Mouse (Mus musculus) limb, embryonic 13.5 days (tissue): ENCODE results near the gene Samhd1. TPM values are rescaled to one million over a fixed set of nuclear protein-coding genes. Genes with fewer than 3 reads are reported as not detected.
A peak's percentile ranks its signal among the peaks of the same experiment; 100 is the strongest.

Experiments
- ATAC-seq: fragments of 200-750 bp; cut with Nextera tagmentation; 2 replicates; pipeline ENCODE4 v1.8.0; 2017; ENCODE audit warnings: low read depth, moderate number of reproducible peaks, moderate TSS enrichment; ENCODE audit not compliant: low FRiP score
- H3K27ac ChIP-seq: fragments of 300-500 bp; sonication (generic); 2 replicates; pipeline ENCODE4 v1.5.1; 2015; ENCODE audit warnings: inconsistent platforms, mild to moderate bottlenecking, moderate library complexity
- H3K27me3 ChIP-seq: fragments of 300-500 bp; sonication (generic); 2 replicates; pipeline ENCODE4 v1.6.1; 2015; ENCODE audit warnings: mild to moderate bottlenecking, inconsistent platforms
- H3K36me3 ChIP-seq: fragments of 300-500 bp; sonication (generic); 2 replicates; pipeline ENCODE4 v1.6.1; 2015; ENCODE audit warnings: inconsistent platforms, mild to moderate bottlenecking, moderate library complexity
- H3K4me1 ChIP-seq: fragments of 300-500 bp; sonication (generic); 2 replicates; pipeline ENCODE4 v1.6.1; 2015; ENCODE audit warnings: inconsistent platforms
- H3K4me2 ChIP-seq: fragments of 300-500 bp; sonication (generic); replicated peaks from 2 replicates; pipeline ENCODE4 v1.6.1; 2015; ENCODE audit warnings: inconsistent platforms, mild to moderate bottlenecking, moderate library complexity
- H3K4me3 ChIP-seq: fragments of 300-500 bp; sonication (generic); 2 replicates; pipeline ENCODE4 v1.5.1; 2015; ENCODE audit warnings: moderate library complexity, mild to moderate bottlenecking, inconsistent platforms
- H3K9ac ChIP-seq: fragments of 300-500 bp; sonication (generic); 2 replicates; pipeline ENCODE4 v1.6.1; 2015; ENCODE audit warnings: mild to moderate bottlenecking, inconsistent platforms
- H3K9me3 ChIP-seq: fragments of 300-500 bp; sonication (generic); 2 replicates; pipeline ENCODE4 v1.6.1; 2016; ENCODE audit warnings: inconsistent platforms
- WGBS: fragments of 180-500 bp; shearing (Covaris S2); methylation state at CpG from one replicate; pipeline ENCODE4 v1.1.7; 2015; 5-methylcytosine and 5-hydroxymethylcytosine counted together
- polyA plus RNA-seq: library from polyadenylated mRNA; unstranded; fragments of >200 nt; fragmentation: Nextera tagmentation; extraction: Ambion mirVana; gene quantifications from 2 replicates; pipeline ENCODE4 v1.2.1, GENCODE M21; 2015

The Samhd1 gene
- polyA plus RNA-seq, 1 experiment from 2014 or later = 26.6 TPM

- no peak within 1 kb of the TSS for H3K27ac ChIP-seq
- no peak within 1 kb of the TSS for H3K9ac ChIP-seq
- H3K27me3 ChIP-seq = no peaks in the 10 kb centered on the region
- H3K9me3 ChIP-seq = no peaks in the 10 kb centered on the region
- H3K36me3 ChIP-seq = no peaks in the 10 kb centered on the region
- H3K4me2 ChIP-seq = no peak within 1 kb of the TSS
- H3K4me1 ChIP-seq = peaks cover 4% of the 10 kb centered on the region; the same call in 1 of the 2 replicates
- WGBS = 76% methylated on average over 8 of the region's 8 CpGs
- ATAC-seq = no peak
- no peak within 1 kb of the TSS for H3K4me3 ChIP-seq
Measured at GRCm38 (mm10) chr2:157086796-157087195, 48.3 kb downstream of the Samhd1 start, which contains the start of gene Tldc2. Tldc2 (plus strand) TSS chr2:157087055.

- ATAC-seq = no peak
- H3K4me2 ChIP-seq = no peak overlapping the region
- H3K9ac ChIP-seq = no peak overlapping the region
- H3K9me3 ChIP-seq = no peaks in the 10 kb centered on the region
- H3K27me3 ChIP-seq = no peaks in the 10 kb centered on the region
- peaks cover 4% of the 10 kb centered on the region for H3K4me1 ChIP-seq
- 88% methylated on average over 7 of the region's 7 CpGs for WGBS
- H3K4me3 ChIP-seq = no peak overlapping the region
- H3K36me3 ChIP-seq = no peaks in the 10 kb centered on the region
- no peak overlapping the region for H3K27ac ChIP-seq
Measured at GRCm38 (mm10) chr2:157084831-157085585, 50.1 kb downstream of the Samhd1 start.

GRCm38 (mm10) chr2:157081960-157082359, 53.1 kb downstream of the Samhd1 start:
- no peak overlapping the region for H3K9ac ChIP-seq
- H3K27ac ChIP-seq = no peak overlapping the region
- no peaks in the 10 kb centered on the region for H3K27me3 ChIP-seq
- no peaks in the 10 kb centered on the region for H3K36me3 ChIP-seq
- WGBS = 32% methylated on average over 7 of the region's 7 CpGs
- no peak overlapping the region for H3K4me3 ChIP-seq
- H3K4me1 ChIP-seq = peaks cover 17% of the 10 kb centered on the region
- H3K9me3 ChIP-seq = no peaks in the 10 kb centered on the region
- ATAC-seq = no peak
- H3K4me2 ChIP-seq = no peak overlapping the region

- no peak for ATAC-seq
- no peak overlapping the region for H3K4me2 ChIP-seq
- peaks cover 4% of the 10 kb centered on the region for H3K36me3 ChIP-seq
- H3K27me3 ChIP-seq = no peaks in the 10 kb centered on the region
- no peak overlapping the region for H3K27ac ChIP-seq
- 90% methylated on average over 8 of the region's 8 CpGs for WGBS
- H3K4me1 ChIP-seq = peaks cover 23% of the 10 kb centered on the region
- H3K4me3 ChIP-seq = no peak overlapping the region
- H3K9me3 ChIP-seq = no peaks in the 10 kb centered on the region
- H3K9ac ChIP-seq = no peak overlapping the region
Measured at GRCm38 (mm10) chr2:157081331-157081730, 53.7 kb downstream of the Samhd1 start.

GRCm38 (mm10) chr2:157079701-157080180, 55.3 kb downstream of the Samhd1 start:
- H3K4me2 ChIP-seq = peak overlapping the region; percentile 98
- H3K4me1 ChIP-seq = peaks cover 39% of the 10 kb centered on the region
- H3K4me3 ChIP-seq = peak overlapping the region; percentile 97
- WGBS = 11% methylated on average over 16 of the region's 16 CpGs
- no peak for ATAC-seq
- no peaks in the 10 kb centered on the region for H3K27me3 ChIP-seq
- no peaks in the 10 kb centered on the region for H3K9me3 ChIP-seq
- peaks cover 7% of the 10 kb centered on the region for H3K36me3 ChIP-seq
- H3K9ac ChIP-seq = peak overlapping the region; percentile 99
- peak overlapping the region; percentile 99 for H3K27ac ChIP-seq

GRCm38 (mm10) chr2:157078793-157079700, 56.0 kb downstream of the Samhd1 start, which contains the start of gene Soga1:
Soga1 (minus strand) TSS chr2:157079254.
- no peaks in the 10 kb centered on the region for H3K9me3 ChIP-seq
- peaks cover 46% of the 10 kb centered on the region for H3K4me1 ChIP-seq
- H3K36me3 ChIP-seq = peaks cover 11% of the 10 kb centered on the region
- H3K4me2 ChIP-seq = peak within 1 kb of the TSS; percentile 98
- peak within 1 kb of the TSS; percentile 99 for H3K27ac ChIP-seq
- WGBS = under 1% methylated on average over 104 of the region's 136 CpGs
- no peaks in the 10 kb centered on the region for H3K27me3 ChIP-seq
- peak; percentile 88 for ATAC-seq
- peak within 1 kb of the TSS; percentile 97 for H3K4me3 ChIP-seq
- peak within 1 kb of the TSS; percentile 99 for H3K9ac ChIP-seq

GRCm38 (mm10) chr2:157078059-157078792, 56.8 kb downstream of the Samhd1 start:
- ATAC-seq = no peak
- H3K36me3 ChIP-seq = peaks cover 18% of the 10 kb centered on the region
- no peaks in the 10 kb centered on the region for H3K9me3 ChIP-seq
- H3K27ac ChIP-seq = peak overlapping the region; percentile 99
- H3K4me3 ChIP-seq = peak overlapping the region; percentile 97
- H3K27me3 ChIP-seq = no peaks in the 10 kb centered on the region
- under 1% methylated on average over 76 of the region's 79 CpGs for WGBS
- H3K4me2 ChIP-seq = peak overlapping the region; percentile 98
- H3K4me1 ChIP-seq = peaks cover 54% of the 10 kb centered on the region
- peak overlapping the region; percentile 99 for H3K9ac ChIP-seq

GRCm38 (mm10) chr2:157077641-157078058, 57.4 kb downstream of the Samhd1 start:
- ATAC-seq = no peak
- H3K4me2 ChIP-seq = peak overlapping the region; percentile 98
- H3K9ac ChIP-seq = peak overlapping the region; percentile 99
- no peaks in the 10 kb centered on the region for H3K27me3 ChIP-seq
- WGBS = 1% methylated on average over 15 of the region's 15 CpGs
- H3K4me3 ChIP-seq = peak overlapping the region; percentile 97
- no peaks in the 10 kb centered on the region for H3K9me3 ChIP-seq
- H3K4me1 ChIP-seq = peaks cover 60% of the 10 kb centered on the region
- H3K27ac ChIP-seq = peak overlapping the region; percentile 99
- H3K36me3 ChIP-seq = peaks cover 22% of the 10 kb centered on the region

- Histone ChIP-seq H3K4me1 (peaks cover 65% of the 10 kb centered on the region), H3K9me3 (no peaks in the 10 kb centered on the region), H3K27ac (no peak overlapping the region), H3K27me3 (no peaks in the 10 kb centered on the region), H3K36me3 (peaks cover 22% of the 10 kb centered on the region), H3K9ac (peak overlapping the region; percentile 99), H3K4me3 (peak overlapping the region; percentile 97), H3K4me2 (peak overlapping the region; percentile 98)
- 44% methylated on average over 5 of the region's 5 CpGs for WGBS
- no peak for ATAC-seq
Measured at GRCm38 (mm10) chr2:157077160-157077559, 57.9 kb downstream of the Samhd1 start.

GRCm38 (mm10) chr2:157076585-157076984, 58.5 kb downstream of the Samhd1 start:
- Histone ChIP-seq H3K4me1 (peaks cover 71% of the 10 kb centered on the region), H3K27me3 (no peaks in the 10 kb centered on the region), H3K36me3 (peaks cover 22% of the 10 kb centered on the region), H3K4me3 (peak overlapping the region; percentile 97), H3K27ac (peak overlapping the region; percentile 61; the same call in 1 of the 2 replicates), H3K4me2 (peak overlapping the region; percentile 98), H3K9me3 (no peaks in the 10 kb centered on the region), H3K9ac (peak overlapping the region; percentile 99)
- WGBS = 84% methylated on average over 7 of the region's 7 CpGs
- ATAC-seq = no peak

- no peaks in the 10 kb centered on the region for H3K9me3 ChIP-seq
- WGBS = 36% methylated on average over 3 of the region's 3 CpGs
- H3K4me1 ChIP-seq = peaks cover 80% of the 10 kb centered on the region
- ATAC-seq = no peak
- peak overlapping the region; percentile 97 for H3K4me3 ChIP-seq
- H3K4me2 ChIP-seq = peak overlapping the region; percentile 98
- H3K27me3 ChIP-seq = no peaks in the 10 kb centered on the region
- H3K9ac ChIP-seq = peak overlapping the region; percentile 99
- H3K36me3 ChIP-seq = peaks cover 22% of the 10 kb centered on the region
- peak overlapping the region; percentile 61; the same call in 1 of the 2 replicates for H3K27ac ChIP-seq
Measured at GRCm38 (mm10) chr2:157075685-157076084, 59.4 kb downstream of the Samhd1 start.
